Mouse (Mus musculus) hindbrain, embryonic 13.5 days (tissue): ENCODE results near the gene Ubqln2. TPM values are rescaled to one million over a fixed set of nuclear protein-coding genes. Genes with fewer than 3 reads are reported as not detected.

ENCODE experiments used
- polyA plus RNA-seq: library from polyadenylated mRNA; unstranded; fragments of >200 nt; fragmentation: Nextera tagmentation; extraction: Ambion mirVana; gene quantifications from 2 replicates; pipeline ENCODE4 v1.2.1, GENCODE M21; 2015

Gene Ubqln2
- polyA plus RNA-seq, 1 experiment from 2014 or later = 48.2 TPM

Other genes starting within 250 kb of the Ubqln2 start
- gene Cypt3, start 60.4 kb downstream of the Ubqln2 start, polyA plus RNA-seq = not detected in 2 replicates
- gene Kctd12b, start 198.2 kb downstream of the Ubqln2 start, polyA plus RNA-seq = 3.3 and 3.6 TPM in 2 replicates
- 120 and 125 TPM in 2 replicates for gene Nbdy, start 225.4 kb downstream of the Ubqln2 start, polyA plus RNA-seq